Mouse (Mus musculus): ENCODE results near the gene Tmeff2. TPM values are rescaled to one million over a fixed set of nuclear protein-coding genes. Genes with fewer than 3 reads are reported as not detected.

Tmeff2 gene
- polyA plus RNA-seq, 1 experiment from 2014 or later, result 2.8 TPM

DNA sequence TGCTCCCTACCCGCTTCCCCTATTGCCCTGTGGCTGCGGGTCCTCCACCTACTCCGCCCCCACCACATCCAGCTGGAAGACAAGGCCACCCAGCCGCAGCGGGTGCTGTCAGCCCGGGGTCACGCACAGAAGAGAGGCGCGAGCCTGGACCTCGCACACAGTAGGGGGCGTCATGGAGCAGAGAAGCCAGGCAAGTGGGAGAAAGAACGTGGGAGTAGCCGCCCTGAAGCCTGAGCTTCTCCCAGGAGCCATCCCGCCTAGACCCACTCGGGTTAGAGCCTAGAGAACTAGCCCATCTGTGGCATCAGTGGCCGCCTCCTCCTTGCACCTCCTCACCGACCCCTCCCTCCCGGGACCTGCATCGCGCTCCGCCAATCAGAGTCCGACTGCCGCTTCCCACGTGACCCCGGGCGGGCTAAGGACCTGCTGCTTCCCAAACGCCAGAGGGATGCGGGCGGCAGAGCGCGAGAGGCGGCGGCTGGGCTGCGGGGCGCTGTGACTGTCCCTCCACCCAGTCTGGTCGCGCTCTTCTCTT lies 26.7 kb downstream of the Tmeff2 start:
- Histone ChIP-seq H3K27ac (no peak overlapping the region), H3K4me3 (replicated peaks; ENCODE audit: low read depth, low read length) (peak overlapping the region; percentile 47), H3K9ac (ENCODE audit: low read depth, low read length) (0 out of 2 replicates have a peak overlapping the region, but pooled peaks have one; percentile 6), H3K4me1 (replicated peaks; ENCODE audit: insufficient read depth, low read length) (peaks cover 4% of the 10 kb centered on the region; the same call in 1 of the 2 replicates), H3K36me3 (ENCODE audit: insufficient read depth, low read length) (no peaks in the 10 kb centered on the region), H3K27me3 (ENCODE audit: insufficient read depth, low read length) (peaks cover 22% of the 10 kb centered on the region), H3K9me3 (replicated peaks; ENCODE audit: low read length) (no peaks in the 10 kb centered on the region), H3K4me2 (ENCODE audit: low read length) (peak overlapping the region; percentile 96)
- DNase-seq (ENCODE audit: low spot score) (peak; percentile 87), ATAC-seq (replicated peaks; ENCODE audit: low FRiP score, low read depth) (peak; percentile 97)
- TF ChIP-seq CTCF (IDR thresholded peaks at IDR 0.05; ENCODE audit: low read depth), result peak; percentile 44
- WGBS, result under 1% methylated on average over 35 of the region's 37 CpGs

GRCm38 (mm10) chr1:50927679-50928187 lies 27.3 kb downstream of the Tmeff2 start:
- Histone ChIP-seq H3K4me2 (ENCODE audit: low read length) (peak overlapping the region; percentile 96), H3K36me3 (ENCODE audit: insufficient read depth, low read length) (no peaks in the 10 kb centered on the region), H3K9me3 (replicated peaks; ENCODE audit: low read length) (no peaks in the 10 kb centered on the region), H3K4me1 (replicated peaks; ENCODE audit: insufficient read depth, low read length) (peaks cover 4% of the 10 kb centered on the region; the same call in 1 of the 2 replicates), H3K4me3 (replicated peaks; ENCODE audit: low read depth, low read length) (peak overlapping the region; percentile 47), H3K27ac (no peak overlapping the region), H3K27me3 (ENCODE audit: insufficient read depth, low read length) (peaks cover 22% of the 10 kb centered on the region), H3K9ac (ENCODE audit: low read depth, low read length) (0 out of 2 replicates have a peak overlapping the region, but pooled peaks have one; percentile 6)
- no peak; the same call in 1 of the 2 replicates for TF ChIP-seq CTCF (IDR thresholded peaks at IDR 0.05; ENCODE audit: low read depth)
- DNase-seq (ENCODE audit: low spot score), result peak; percentile 32
- ATAC-seq (replicated peaks; ENCODE audit: low FRiP score, low read depth), result peak; percentile 67
- WGBS, result under 1% methylated on average over 35 of the region's 35 CpGs

- no peaks in the 10 kb centered on the region for H3K36me3 ChIP-seq (ENCODE audit: insufficient read depth, low read length)
- no peak overlapping the region for H3K4me3 ChIP-seq (replicated peaks; ENCODE audit: low read depth, low read length)
- no peak for ATAC-seq (replicated peaks; ENCODE audit: low FRiP score, low read depth)
- 24% methylated on average over 3 of the region's 3 CpGs for WGBS
- H3K9me3 ChIP-seq (replicated peaks; ENCODE audit: low read length), result no peaks in the 10 kb centered on the region
- no peak for DNase-seq (ENCODE audit: low spot score)
- no peak overlapping the region for H3K27ac ChIP-seq
- H3K27me3 ChIP-seq (ENCODE audit: insufficient read depth, low read length), result peaks cover 22% of the 10 kb centered on the region
- H3K4me1 ChIP-seq (replicated peaks; ENCODE audit: insufficient read depth, low read length), result peaks cover 4% of the 10 kb centered on the region; the same call in 1 of the 2 replicates
- no peak overlapping the region for H3K4me2 ChIP-seq (ENCODE audit: low read length)
- TF ChIP-seq CTCF (IDR thresholded peaks at IDR 0.05; ENCODE audit: low read depth), result no peak
- no peak overlapping the region for H3K9ac ChIP-seq (ENCODE audit: low read depth, low read length)
Observed at GRCm38 (mm10) chr1:50928776-50929175, 28.3 kb downstream of the Tmeff2 start.

DNA sequence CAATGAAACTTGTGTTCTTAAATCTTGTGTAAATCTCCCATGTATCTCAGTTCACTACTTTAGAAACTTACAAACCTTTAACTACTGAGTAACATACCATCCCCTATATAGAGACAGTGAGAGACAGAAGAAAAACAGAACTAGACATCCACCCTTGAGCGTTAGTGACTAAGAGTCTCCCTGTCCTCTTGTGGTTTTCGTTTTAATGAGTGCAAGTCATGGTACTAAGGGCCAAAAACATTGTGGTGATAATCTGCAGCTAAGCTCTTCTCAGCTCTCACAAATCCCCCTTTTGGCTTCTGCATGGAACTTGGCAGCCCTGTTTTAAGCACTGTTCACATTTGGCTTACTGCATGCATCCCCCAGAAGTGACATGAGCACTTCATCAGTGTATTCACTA lies 34.6 kb downstream of the Tmeff2 start:
- Histone ChIP-seq H3K9me3 (replicated peaks; ENCODE audit: low read length) (no peaks in the 10 kb centered on the region), H3K27me3 (ENCODE audit: insufficient read depth, low read length) (no peaks in the 10 kb centered on the region), H3K4me2 (ENCODE audit: low read length) (no peak overlapping the region), H3K36me3 (ENCODE audit: insufficient read depth, low read length) (no peaks in the 10 kb centered on the region), H3K4me3 (replicated peaks; ENCODE audit: low read depth, low read length) (no peak overlapping the region), H3K4me1 (replicated peaks; ENCODE audit: insufficient read depth, low read length) (no peaks in the 10 kb centered on the region), H3K27ac (no peak overlapping the region), H3K9ac (ENCODE audit: low read depth, low read length) (no peak overlapping the region)
- no peak for DNase-seq (ENCODE audit: low spot score)
- ATAC-seq (replicated peaks; ENCODE audit: low FRiP score, low read depth), result no peak
- WGBS, result 73% methylated on average over 2 of the region's 2 CpGs
- no peak for TF ChIP-seq CTCF (IDR thresholded peaks at IDR 0.05; ENCODE audit: low read depth)

DNA sequence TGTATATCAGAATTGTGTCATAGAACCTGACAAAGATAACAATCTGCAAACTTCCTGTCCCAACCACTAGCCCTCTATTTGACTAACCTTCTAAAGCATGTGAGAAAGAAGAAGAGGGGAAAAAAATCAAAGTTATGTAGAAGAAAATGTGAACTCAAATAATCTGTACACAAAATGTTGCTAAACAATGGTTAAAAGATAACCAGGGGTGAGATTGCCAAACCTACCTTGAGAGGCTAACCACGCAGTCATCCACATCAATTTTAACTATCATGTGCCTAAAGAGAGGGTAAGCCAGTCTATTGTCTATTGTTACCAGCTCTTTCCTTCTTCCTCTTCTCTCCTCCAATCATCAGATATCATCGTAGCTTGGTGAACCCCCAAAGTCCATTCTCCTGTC lies 35.0 kb downstream of the Tmeff2 start:
- H3K27me3 ChIP-seq (ENCODE audit: insufficient read depth, low read length), result no peaks in the 10 kb centered on the region
- no peak for ATAC-seq (replicated peaks; ENCODE audit: low FRiP score, low read depth)
- H3K9ac ChIP-seq (ENCODE audit: low read depth, low read length), result no peak overlapping the region
- H3K27ac ChIP-seq, result no peak overlapping the region
- no peak overlapping the region for H3K4me2 ChIP-seq (ENCODE audit: low read length)
- no peak for DNase-seq (ENCODE audit: low spot score)
- H3K4me3 ChIP-seq (replicated peaks; ENCODE audit: low read depth, low read length), result no peak overlapping the region
- TF ChIP-seq CTCF (IDR thresholded peaks at IDR 0.05; ENCODE audit: low read depth), result no peak
- no peaks in the 10 kb centered on the region for H3K9me3 ChIP-seq (replicated peaks; ENCODE audit: low read length)
- no peaks in the 10 kb centered on the region for H3K4me1 ChIP-seq (replicated peaks; ENCODE audit: insufficient read depth, low read length)
- no peaks in the 10 kb centered on the region for H3K36me3 ChIP-seq (ENCODE audit: insufficient read depth, low read length)
- WGBS, result 87% methylated on average over 2 of the region's 2 CpGs

- Histone ChIP-seq H3K9ac (ENCODE audit: low read depth, low read length) (no peak overlapping the region), H3K27me3 (ENCODE audit: insufficient read depth, low read length) (no peaks in the 10 kb centered on the region), H3K36me3 (ENCODE audit: insufficient read depth, low read length) (no peaks in the 10 kb centered on the region), H3K4me3 (replicated peaks; ENCODE audit: low read depth, low read length) (no peak overlapping the region), H3K27ac (no peak overlapping the region), H3K4me1 (replicated peaks; ENCODE audit: insufficient read depth, low read length) (no peaks in the 10 kb centered on the region), H3K4me2 (ENCODE audit: low read length) (no peak overlapping the region), H3K9me3 (replicated peaks; ENCODE audit: low read length) (no peaks in the 10 kb centered on the region)
- TF ChIP-seq CTCF (IDR thresholded peaks at IDR 0.05; ENCODE audit: low read depth), result no peak
- ATAC-seq (replicated peaks; ENCODE audit: low FRiP score, low read depth) (no peak), DNase-seq (ENCODE audit: low spot score) (no peak)
- 79% methylated on average over 7 of the region's 7 CpGs for WGBS
Observed at GRCm38 (mm10) chr1:50940131-50941039, 39.9 kb downstream of the Tmeff2 start.

Data from kidney, postnatal 0 days (tissue).